Mouse (Mus musculus) kidney, adult 2 months (tissue): ENCODE measurements at regions not wholly inside any gene's neighbourhood (a gene's known extent, or its start where the extent isn't known, plus 50 kb on each side); places are given as distances from the start of the nearest gene placed in this dataset.

Experiments
- CTCF ChIP-seq: fragments of 200-500 bp; conservative IDR thresholded peaks from 2 replicates; pipeline ENCODE4 v1.5.1; 2011; ENCODE audit warnings: low read depth, mild to moderate bottlenecking, control low read depth, low read length, moderate library complexity, mixed read lengths; ENCODE audit not compliant: insufficient read depth, insufficient read length
- POLR2A ChIP-seq: fragments of 200-500 bp; IDR thresholded peaks from one replicate; pipeline ENCODE4 v1.6.1; 2011; ENCODE audit warnings: low read depth, low read length, control low read depth

DNA sequence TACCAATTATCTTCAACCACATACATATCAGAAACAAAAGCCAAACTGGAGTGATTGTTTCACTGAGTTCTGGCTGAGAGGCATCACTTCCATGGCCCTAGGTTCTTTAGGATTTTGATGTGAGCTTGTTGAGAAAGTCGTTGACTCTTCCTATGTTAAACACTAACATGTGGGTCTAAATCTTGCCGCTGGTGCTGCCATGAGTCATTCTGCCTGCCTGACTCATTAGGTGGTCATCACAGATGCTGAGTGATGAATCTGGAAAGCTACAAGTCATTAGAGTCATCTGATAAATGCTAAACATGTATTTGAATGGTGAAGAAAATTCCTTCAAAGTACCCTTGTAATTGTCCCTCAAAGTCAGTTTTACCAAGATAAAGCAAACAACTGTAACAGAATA lies 60.4 kb upstream of the Tac1 start:
- TF ChIP-seq CTCF (no peak), POLR2A (no peak)
